Mouse (Mus musculus) CH12.LX (cell line): ENCODE results near the gene E130208F15Rik.

Experiments
- CTCF ChIP-seq, 2 experiments: IDR thresholded peaks in 1 of 2; conservative IDR thresholded peaks in 1 of 2; 2 replicates each; pipeline ENCODE4 v1.5.1; 2011 to 2012; ENCODE audit warnings: low read depth in 2 of 2, low read length in 2 of 2, improper control_type of control experiment in 1 of 2, inconsistent platforms in 1 of 2, mild to moderate bottlenecking in 1 of 2, moderate library complexity in 1 of 2
- ZNF384 ChIP-seq: IDR thresholded peaks from 2 replicates; pipeline ENCODE4 v1.6.1; 2012; ENCODE audit warnings: low read depth, low read length, improper control_type of control experiment, inconsistent platforms

DNA sequence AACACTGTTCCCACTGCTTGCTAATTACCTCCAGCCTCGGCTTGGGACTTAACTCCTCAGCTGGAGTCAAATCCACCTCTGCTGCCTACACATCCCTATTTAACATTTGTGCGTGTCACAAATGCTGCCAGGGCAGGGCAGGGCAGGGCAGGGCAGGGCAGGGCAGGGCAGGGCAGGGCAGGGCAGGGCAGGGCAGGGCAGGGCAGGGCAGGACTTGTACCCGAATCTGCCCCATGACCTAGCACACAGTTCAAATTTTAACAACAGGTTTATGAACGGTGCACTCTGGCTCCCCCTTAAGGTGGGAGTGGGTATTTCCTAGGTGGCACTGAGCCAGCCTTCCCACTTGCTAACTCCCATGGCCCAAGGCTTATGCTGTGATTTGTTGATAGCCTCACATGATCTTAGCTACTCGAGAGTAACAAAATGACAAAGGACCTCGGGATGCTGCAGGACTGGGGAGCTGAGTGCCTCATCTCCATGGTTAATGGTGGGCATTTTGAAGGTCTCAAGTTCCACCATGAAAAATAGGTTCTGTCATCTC, 31.8 kb downstream of the E130208F15Rik start:
- no peak for TF ChIP-seq ZNF384
- TF ChIP-seq CTCF (conservative IDR thresholded peaks at IDR 0.05 in 1 of 2, IDR thresholded peaks at IDR 0.05 in 1 of 2; ENCODE audit: low read depth in 2 of 2, low read length in 2 of 2) = peak; percentile 71 to 79
